Mouse (Mus musculus): ENCODE measurements at regions not wholly inside any gene's neighbourhood (a gene's known extent, or its start where the extent isn't known, plus 50 kb on each side); places are given as distances from the start of the nearest gene placed in this dataset.

- DNase-seq (ENCODE audit: low spot score), result no peak
- H3K36me3 ChIP-seq, result no peaks in the 10 kb centered on the region
- no peaks in the 10 kb centered on the region for H3K9me3 ChIP-seq
- H3K4me3 ChIP-seq, result no peak overlapping the region
- H3K27ac ChIP-seq, result 0 out of 2 replicates have a peak overlapping the region, but pooled peaks have one; percentile 29
- H3K27me3 ChIP-seq (ENCODE audit: insufficient read depth, poor library complexity, severe bottlenecking), result no peaks in the 10 kb centered on the region
- peaks cover 6% of the 10 kb centered on the region; the same call in 1 of the 2 replicates for H3K4me1 ChIP-seq
- 61% methylated on average over 13 of the region's 13 CpGs for WGBS
Observed at GRCm38 (mm10) chr17:87550518-87551164, 85.1 kb upstream of the Epcam start.

DNA sequence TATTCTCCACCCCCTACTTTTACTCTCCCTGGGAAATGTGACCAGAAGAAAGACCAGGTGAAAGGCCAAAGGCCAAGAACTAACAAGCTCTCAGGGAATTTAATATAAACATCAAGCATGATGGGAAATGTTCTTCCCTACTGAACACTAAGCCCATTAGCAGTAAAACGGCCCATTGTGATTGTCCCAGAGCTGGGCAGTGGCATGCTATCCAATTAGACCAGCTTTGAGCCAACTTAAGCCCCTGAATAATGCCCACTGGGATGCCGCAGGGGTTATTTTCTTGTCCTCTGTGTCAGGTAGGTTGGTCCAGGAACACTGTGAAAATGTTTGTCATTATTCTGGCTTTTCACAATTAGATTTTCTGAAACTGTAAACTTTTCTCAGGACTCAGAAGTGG, 81.2 kb upstream of the Epcam start:
- Histone ChIP-seq H3K27ac (no peak overlapping the region), H3K4me1 (peaks cover 4% of the 10 kb centered on the region; the same call in 1 of the 2 replicates), H3K9me3 (no peaks in the 10 kb centered on the region), H3K36me3 (no peaks in the 10 kb centered on the region), H3K4me3 (no peak overlapping the region), H3K27me3 (ENCODE audit: insufficient read depth, poor library complexity, severe bottlenecking) (no peaks in the 10 kb centered on the region)
- WGBS, result 68% methylated on average over 2 of the region's 2 CpGs
- no peak for DNase-seq (ENCODE audit: low spot score)

GRCm38 (mm10) chr17:87558419-87558818, 77.4 kb upstream of the Epcam start:
- Histone ChIP-seq H3K4me3 (no peak overlapping the region), H3K4me1 (no peaks in the 10 kb centered on the region), H3K36me3 (no peaks in the 10 kb centered on the region), H3K27ac (no peak overlapping the region), H3K9me3 (no peaks in the 10 kb centered on the region), H3K27me3 (ENCODE audit: insufficient read depth, poor library complexity, severe bottlenecking) (no peaks in the 10 kb centered on the region)
- WGBS, result 46% methylated on average over 2 of the region's 2 CpGs
- DNase-seq (ENCODE audit: low spot score), result no peak

DNA sequence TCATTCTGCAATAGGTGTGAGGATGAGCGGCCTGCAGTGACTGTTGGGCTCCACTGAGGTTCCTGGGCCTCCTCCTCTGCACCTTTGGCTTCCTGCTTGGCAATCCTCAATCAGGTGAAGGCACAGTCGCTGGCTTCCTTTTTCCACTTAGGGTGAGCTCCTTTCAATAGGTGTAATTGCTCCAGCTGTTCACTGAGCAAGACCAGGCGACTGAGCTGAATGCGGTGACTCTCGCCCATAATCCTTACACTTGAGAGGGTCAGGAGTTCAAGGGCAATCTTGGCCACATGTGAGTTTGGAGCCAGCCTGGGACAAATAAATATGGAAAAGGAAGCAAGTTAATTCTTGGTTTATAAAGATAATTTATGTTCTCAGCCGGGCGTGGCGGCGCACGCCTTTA, 76.1 kb upstream of the Epcam start:
- H3K36me3 ChIP-seq, result no peaks in the 10 kb centered on the region

GRCm38 (mm10) chr17:87560923-87561322, 74.9 kb upstream of the Epcam start:
- Histone ChIP-seq H3K4me3 (no peak overlapping the region), H3K27ac (no peak overlapping the region), H3K9me3 (no peaks in the 10 kb centered on the region), H3K36me3 (no peaks in the 10 kb centered on the region), H3K4me1 (no peaks in the 10 kb centered on the region), H3K27me3 (ENCODE audit: insufficient read depth, poor library complexity, severe bottlenecking) (peaks cover 1% of the 10 kb centered on the region; the same call in 1 of the 2 replicates)
- no peak for DNase-seq (ENCODE audit: low spot score)
- 79% methylated on average over 7 of the region's 7 CpGs for WGBS

More for the DNA sequence above, 76.1 kb upstream of the Epcam start:
- no peak for DNase-seq (ENCODE audit: low spot score)
- Histone ChIP-seq H3K27me3 (ENCODE audit: insufficient read depth, poor library complexity, severe bottlenecking) (no peaks in the 10 kb centered on the region), H3K4me1 (no peaks in the 10 kb centered on the region), H3K9me3 (no peaks in the 10 kb centered on the region), H3K27ac (no peak overlapping the region), H3K4me3 (no peak overlapping the region)
- 82% methylated on average over 10 of the region's 10 CpGs for WGBS

DNA sequence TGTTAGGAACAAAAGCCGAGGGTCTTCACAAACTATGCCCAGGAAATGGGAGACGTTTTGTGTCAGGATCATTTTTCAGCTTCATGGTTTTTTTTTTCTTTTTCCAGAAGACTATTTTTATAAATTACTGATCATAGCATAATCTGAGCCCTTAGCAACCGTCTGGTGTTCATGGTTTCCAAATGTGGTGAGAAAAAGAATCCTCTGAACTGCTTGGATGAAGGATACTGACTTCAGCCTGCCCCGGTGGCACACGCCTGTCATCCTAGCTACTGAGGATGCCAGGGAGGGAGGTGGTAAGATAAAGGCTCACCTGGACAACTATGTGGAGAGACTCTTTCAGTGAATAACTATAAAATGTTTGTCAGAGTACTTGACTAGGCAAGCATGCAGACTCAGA, 72.4 kb upstream of the Epcam start:
- Histone ChIP-seq H3K4me3 (no peak overlapping the region), H3K36me3 (no peaks in the 10 kb centered on the region), H3K4me1 (peaks cover 13% of the 10 kb centered on the region), H3K9me3 (no peaks in the 10 kb centered on the region), H3K27ac (no peak overlapping the region), H3K27me3 (ENCODE audit: insufficient read depth, poor library complexity, severe bottlenecking) (peaks cover 8% of the 10 kb centered on the region)
- 87% methylated on average over 5 of the region's 5 CpGs for WGBS
- DNase-seq (ENCODE audit: low spot score), result peak; percentile 33

GRCm38 (mm10) chr17:87565631-87566030, 70.1 kb upstream of the Epcam start:
- WGBS, result 86% methylated on average over 4 of the region's 4 CpGs
- H3K9me3 ChIP-seq, result no peaks in the 10 kb centered on the region
- no peak overlapping the region for H3K4me3 ChIP-seq
- peaks cover 25% of the 10 kb centered on the region for H3K27me3 ChIP-seq (ENCODE audit: insufficient read depth, poor library complexity, severe bottlenecking)
- H3K36me3 ChIP-seq, result no peaks in the 10 kb centered on the region
- peaks cover 15% of the 10 kb centered on the region for H3K4me1 ChIP-seq
- H3K27ac ChIP-seq, result no peak overlapping the region
- peak; percentile 70 for DNase-seq (ENCODE audit: low spot score)

- H3K9me3 ChIP-seq, result no peaks in the 10 kb centered on the region
- H3K4me1 ChIP-seq, result peaks cover 21% of the 10 kb centered on the region
- WGBS, result 64% methylated on average over 3 of the region's 3 CpGs
- peaks cover 29% of the 10 kb centered on the region for H3K27me3 ChIP-seq (ENCODE audit: insufficient read depth, poor library complexity, severe bottlenecking)
- no peak overlapping the region for H3K4me3 ChIP-seq
- peak; percentile 70 for DNase-seq (ENCODE audit: low spot score)
- no peak overlapping the region for H3K27ac ChIP-seq
- H3K36me3 ChIP-seq, result no peaks in the 10 kb centered on the region
Observed at GRCm38 (mm10) chr17:87566296-87566695, 69.5 kb upstream of the Epcam start.

DNA sequence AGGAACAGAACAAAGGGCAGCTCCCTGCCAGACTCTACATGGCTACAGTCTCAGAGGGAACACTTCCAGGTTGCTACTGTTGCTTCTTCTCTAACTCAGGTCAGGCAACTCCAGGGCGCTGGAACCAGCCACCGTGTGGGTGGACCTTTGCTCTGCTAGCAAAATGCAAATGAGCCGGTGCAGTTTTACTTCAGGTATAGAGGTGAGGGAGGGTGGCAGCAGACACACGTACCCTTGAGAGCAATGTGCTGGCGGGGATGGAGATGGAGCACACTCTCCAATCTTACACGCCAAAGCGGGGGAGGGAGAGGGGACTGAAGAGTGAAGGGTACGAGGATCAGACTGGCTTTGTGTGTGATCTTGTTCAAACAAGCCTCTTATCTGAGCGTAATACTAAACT, 68.8 kb upstream of the Epcam start:
- WGBS, result 38% methylated on average over 9 of the region's 9 CpGs
- H3K4me1 ChIP-seq, result peaks cover 21% of the 10 kb centered on the region
- DNase-seq (ENCODE audit: low spot score), result peak; percentile 48
- H3K9me3 ChIP-seq, result no peaks in the 10 kb centered on the region
- no peak overlapping the region for H3K4me3 ChIP-seq
- H3K27ac ChIP-seq, result no peak overlapping the region
- H3K27me3 ChIP-seq (ENCODE audit: insufficient read depth, poor library complexity, severe bottlenecking), result peaks cover 29% of the 10 kb centered on the region
- H3K36me3 ChIP-seq, result no peaks in the 10 kb centered on the region

DNA sequence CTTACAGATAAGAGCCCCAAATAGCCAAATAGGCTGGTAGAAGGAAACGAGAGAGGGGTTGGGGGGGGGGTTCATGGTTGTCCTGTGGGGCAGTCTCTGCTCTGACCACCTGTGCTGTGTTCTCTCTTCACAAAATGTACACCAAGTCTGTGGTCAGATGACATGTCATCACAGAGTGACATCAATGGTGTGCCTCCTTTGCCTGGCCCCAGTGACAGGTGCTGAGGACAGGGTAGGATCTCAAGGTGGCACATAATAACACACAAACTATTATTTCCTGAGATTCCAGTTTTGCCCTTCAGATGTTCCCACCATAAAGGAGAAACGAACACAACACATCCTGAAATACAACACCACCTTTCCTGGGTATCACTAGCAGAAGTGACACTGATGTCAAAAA, 68.3 kb upstream of the Epcam start:
- peaks cover 29% of the 10 kb centered on the region for H3K27me3 ChIP-seq (ENCODE audit: insufficient read depth, poor library complexity, severe bottlenecking)
- DNase-seq (ENCODE audit: low spot score), result peak; percentile 42
- H3K27ac ChIP-seq, result no peak overlapping the region
- H3K9me3 ChIP-seq, result no peaks in the 10 kb centered on the region
- H3K4me1 ChIP-seq, result peaks cover 21% of the 10 kb centered on the region
- H3K36me3 ChIP-seq, result no peaks in the 10 kb centered on the region
- H3K4me3 ChIP-seq, result no peak overlapping the region
- 38% methylated on average over 2 of the region's 2 CpGs for WGBS

DNA sequence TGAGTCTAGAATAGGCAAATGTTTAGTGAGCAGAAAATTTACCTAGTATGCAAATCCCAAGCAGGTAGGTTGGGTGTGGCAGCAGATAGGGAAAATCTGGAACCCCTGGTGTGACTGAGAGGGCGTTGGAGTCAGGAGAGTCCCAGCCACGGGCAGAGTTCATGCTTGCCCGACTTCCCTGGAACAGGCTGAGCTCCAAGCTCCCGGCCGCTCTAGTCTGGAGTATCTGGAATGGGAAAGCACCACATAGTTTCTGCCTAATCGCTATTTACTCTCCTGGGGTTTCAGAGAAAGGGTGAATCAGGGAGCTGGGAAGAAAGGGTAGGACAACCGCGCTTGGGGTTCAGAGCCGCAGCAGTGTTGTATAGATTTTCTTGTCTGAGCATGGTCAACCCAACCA, 65.8 kb upstream of the Epcam start:
- no peaks in the 10 kb centered on the region for H3K36me3 ChIP-seq
- peaks cover 29% of the 10 kb centered on the region for H3K27me3 ChIP-seq (ENCODE audit: insufficient read depth, poor library complexity, severe bottlenecking)
- DNase-seq (ENCODE audit: low spot score), result no peak
- H3K4me3 ChIP-seq, result no peak overlapping the region
- no peaks in the 10 kb centered on the region for H3K9me3 ChIP-seq
- H3K27ac ChIP-seq, result no peak overlapping the region
- peaks cover 21% of the 10 kb centered on the region for H3K4me1 ChIP-seq
- 66% methylated on average over 9 of the region's 9 CpGs for WGBS

- no peak for DNase-seq (ENCODE audit: low spot score)
- Histone ChIP-seq H3K27ac (peak overlapping the region; percentile 13), H3K4me1 (peaks cover 21% of the 10 kb centered on the region), H3K27me3 (ENCODE audit: insufficient read depth, poor library complexity, severe bottlenecking) (peaks cover 29% of the 10 kb centered on the region), H3K36me3 (no peaks in the 10 kb centered on the region), H3K9me3 (no peaks in the 10 kb centered on the region), H3K4me3 (peak overlapping the region; percentile 47)
- WGBS, result 41% methylated on average over 18 of the region's 18 CpGs
Observed at GRCm38 (mm10) chr17:87570676-87571344, 65.0 kb upstream of the Epcam start.

- Histone ChIP-seq H3K27ac (peak overlapping the region; percentile 13), H3K9me3 (no peaks in the 10 kb centered on the region), H3K27me3 (ENCODE audit: insufficient read depth, poor library complexity, severe bottlenecking) (peaks cover 23% of the 10 kb centered on the region), H3K4me1 (peaks cover 19% of the 10 kb centered on the region), H3K36me3 (no peaks in the 10 kb centered on the region), H3K4me3 (peak overlapping the region; percentile 47)
- peak; percentile 91 for DNase-seq (ENCODE audit: low spot score)
- WGBS, result 12% methylated on average over 18 of the region's 18 CpGs
Observed at GRCm38 (mm10) chr17:87571345-87571932, 64.3 kb upstream of the Epcam start.

Measured in heart, embryonic 10.5 days (tissue).